Mouse (Mus musculus) activated CD4-positive, CD25-positive, alpha-beta regulatory T cell, adult 4 months (primary cell): ENCODE data around the gene Rabgef1. TPM values are rescaled to one million over a fixed set of nuclear protein-coding genes. Genes with fewer than 3 reads are reported as not detected.

ENCODE experiments used
- ATAC-seq: one replicate; pipeline ENCODE4 v1.8.0; 2017
- polyA plus RNA-seq, 2 experiments: library from polyadenylated mRNA; unstranded; fragments of 100-300 nt; shearing (Covaris generic); gene quantifications; one replicate each; pipeline ENCODE4 v1.2.1; 2017

Gene Rabgef1
- polyA plus RNA-seq, 2 experiments from 2014 or later, result 21.4 to 32.6 TPM

GRCm38 (mm10) chr5:130173012-130173411 lies 1.4 kb downstream of the Rabgef1 start:
- no peak for ATAC-seq

- no peak for ATAC-seq
Measured at GRCm38 (mm10) chr5:130177871-130178270, 6.3 kb downstream of the Rabgef1 start.

DNA sequence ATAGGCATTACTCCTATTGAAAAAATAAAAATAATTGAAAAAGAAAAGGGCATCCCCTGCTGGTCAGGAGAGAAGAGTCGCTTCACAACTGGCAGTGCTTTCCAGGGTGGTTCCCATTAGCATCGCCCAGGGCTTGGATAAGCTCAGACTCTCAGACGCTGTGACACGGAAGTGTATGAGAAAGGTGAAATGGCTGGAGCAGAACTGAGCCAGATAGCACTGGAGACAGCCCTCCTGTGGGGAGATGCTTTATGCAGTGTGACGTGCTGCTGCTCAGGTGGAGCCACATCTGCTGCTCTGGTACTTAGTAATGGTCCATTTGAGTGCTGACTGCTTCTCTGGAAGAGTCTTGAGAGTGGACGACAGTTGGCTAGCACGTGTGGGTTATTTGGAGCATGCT lies 8.8 kb downstream of the Rabgef1 start:
- no peak for ATAC-seq

GRCm38 (mm10) chr5:130181740-130182540 lies 10.3 kb downstream of the Rabgef1 start:
- no peak for ATAC-seq

DNA sequence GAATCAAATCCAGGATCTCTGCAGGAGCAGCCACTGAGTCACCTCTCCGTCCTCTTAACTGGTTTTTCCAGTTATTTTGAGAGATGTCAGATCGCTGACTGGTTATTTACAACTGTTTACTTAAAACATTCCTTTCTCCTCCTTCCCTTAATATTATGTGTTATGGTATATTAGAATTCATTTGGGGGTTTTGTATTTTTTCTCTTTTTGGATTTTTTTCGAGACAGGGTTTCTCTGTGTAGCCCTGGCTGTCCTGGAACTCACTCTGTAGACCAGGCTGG lies 10.9 kb downstream of the Rabgef1 start:
- no peak for ATAC-seq

- ATAC-seq, result no peak
Measured at GRCm38 (mm10) chr5:130184193-130184856, 12.7 kb downstream of the Rabgef1 start.

DNA sequence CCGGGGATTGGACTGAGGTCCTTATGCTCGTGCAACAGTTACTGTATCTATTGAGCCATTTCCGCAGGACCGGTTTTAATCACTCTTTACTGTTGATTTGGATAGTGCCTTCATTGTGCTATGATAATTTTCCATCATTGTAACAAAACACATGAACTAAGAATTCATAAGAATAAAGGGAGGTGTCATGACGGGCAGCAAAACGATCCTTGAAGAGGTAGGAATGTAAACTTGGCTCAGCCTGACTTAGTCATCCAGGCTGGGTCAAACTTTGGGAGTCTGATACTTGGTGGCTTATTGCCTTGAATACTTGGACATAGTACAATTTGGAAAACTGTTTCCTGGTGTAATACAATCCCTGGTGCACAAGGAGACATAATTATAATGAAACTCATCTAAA lies 13.7 kb downstream of the Rabgef1 start:
- ATAC-seq, result no peak

DNA sequence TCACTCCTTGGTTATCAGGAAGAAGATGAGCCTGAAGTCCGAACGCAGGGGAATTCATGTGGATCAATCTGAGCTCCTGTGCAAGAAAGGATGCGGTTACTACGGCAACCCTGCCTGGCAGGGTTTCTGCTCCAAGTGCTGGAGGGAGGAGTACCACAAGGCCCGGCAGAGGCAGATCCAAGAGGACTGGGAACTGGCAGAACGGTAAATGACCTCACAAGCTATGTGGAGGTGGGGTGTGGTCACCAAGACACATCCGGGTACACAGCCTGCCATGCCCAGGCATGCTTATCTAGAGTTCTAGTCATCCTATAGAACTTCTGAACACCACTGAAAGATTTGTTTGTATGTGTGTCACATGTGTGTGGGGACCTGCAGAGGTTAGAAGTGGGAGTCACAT lies 15.8 kb downstream of the Rabgef1 start:
- ATAC-seq, result no peak

DNA sequence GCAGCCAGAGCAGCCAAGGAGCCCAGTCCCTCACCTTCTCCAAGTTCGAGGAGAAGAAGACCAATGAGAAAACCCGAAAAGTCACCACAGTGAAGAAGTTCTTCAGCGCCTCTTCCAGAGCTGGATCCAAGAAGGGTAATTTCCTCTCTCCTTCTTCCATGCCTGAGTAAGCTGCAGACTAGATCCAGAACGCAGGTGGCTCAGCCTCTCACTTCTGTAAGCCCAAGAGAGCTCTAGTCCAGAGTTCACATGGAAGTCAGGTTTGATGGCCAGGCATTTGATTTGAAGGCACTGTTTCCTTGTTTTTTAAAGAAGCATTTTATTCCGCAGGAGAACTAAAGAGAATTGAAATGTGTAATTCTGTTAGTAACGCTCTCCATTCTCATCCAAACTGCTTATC lies 19.3 kb downstream of the Rabgef1 start:
- no peak for ATAC-seq

GRCm38 (mm10) chr5:130191865-130192264 lies 20.3 kb downstream of the Rabgef1 start:
- no peak for ATAC-seq

DNA sequence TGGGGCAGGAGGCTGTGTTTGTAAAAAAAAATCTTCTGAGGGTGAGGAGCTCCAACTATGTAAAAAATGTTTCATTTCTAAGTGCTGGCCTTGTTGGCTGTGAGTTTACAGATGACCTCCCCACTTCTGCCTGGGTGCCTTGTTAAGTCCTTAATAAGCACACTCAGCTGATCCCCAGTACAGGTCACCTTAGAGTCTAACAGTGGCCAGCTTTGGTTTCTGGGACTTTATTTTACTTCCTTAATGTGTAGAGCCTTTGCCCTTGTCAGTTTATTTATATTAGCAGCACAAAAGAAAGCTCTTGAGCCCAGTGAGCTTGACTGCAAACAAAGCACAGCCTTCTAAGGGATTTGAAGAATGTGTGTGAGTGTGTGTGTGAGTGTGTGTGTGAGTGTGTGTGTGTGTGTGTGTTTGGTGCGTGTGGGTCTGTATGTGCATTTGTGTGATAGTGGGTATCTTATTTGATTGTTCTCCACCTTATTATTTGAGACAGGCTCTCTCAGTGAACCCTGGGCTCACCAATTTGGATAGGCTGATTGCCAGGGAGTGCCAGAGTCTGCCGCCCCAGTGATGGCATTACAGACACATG lies 20.9 kb downstream of the Rabgef1 start:
- no peak for ATAC-seq

DNA sequence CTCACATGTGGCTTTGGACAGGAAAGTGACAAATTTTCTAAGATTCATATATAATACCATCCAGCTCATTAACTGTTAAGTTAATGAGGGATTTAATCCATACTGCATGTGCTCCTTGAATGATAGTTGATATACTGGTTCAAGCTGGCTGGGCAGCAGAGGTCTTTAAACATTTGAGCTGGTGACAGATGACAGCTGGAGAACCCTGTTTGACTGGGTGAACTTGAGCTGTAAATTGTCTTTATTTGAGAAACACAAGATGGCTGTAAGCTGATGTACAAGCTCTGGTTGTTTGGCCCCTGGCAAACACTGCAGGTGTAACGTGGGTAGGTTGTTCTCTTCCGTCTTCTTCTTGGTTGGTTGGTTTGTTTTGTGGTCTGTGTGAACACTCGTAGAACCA lies 22.2 kb downstream of the Rabgef1 start:
- ATAC-seq, result no peak

DNA sequence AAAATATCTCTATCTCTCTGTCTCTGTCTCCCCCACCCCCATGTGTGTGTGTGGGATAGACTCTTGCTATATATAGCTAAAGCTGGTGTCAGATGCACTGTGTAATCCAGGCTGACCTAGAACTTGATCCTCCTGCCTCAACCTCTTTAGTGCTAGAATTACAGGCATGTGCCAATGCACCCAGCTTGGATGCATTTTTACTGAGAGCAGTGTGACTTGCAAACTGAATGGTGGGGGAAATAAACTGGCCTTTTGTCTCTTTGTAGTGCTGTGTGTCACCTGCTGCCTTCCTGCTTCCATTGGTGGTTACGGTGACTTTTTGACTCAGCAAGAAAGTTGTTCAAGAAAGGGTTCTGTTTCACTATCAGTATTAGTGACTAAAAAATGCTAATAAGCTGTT lies 24.7 kb downstream of the Rabgef1 start:
- peak; percentile 86 for ATAC-seq

DNA sequence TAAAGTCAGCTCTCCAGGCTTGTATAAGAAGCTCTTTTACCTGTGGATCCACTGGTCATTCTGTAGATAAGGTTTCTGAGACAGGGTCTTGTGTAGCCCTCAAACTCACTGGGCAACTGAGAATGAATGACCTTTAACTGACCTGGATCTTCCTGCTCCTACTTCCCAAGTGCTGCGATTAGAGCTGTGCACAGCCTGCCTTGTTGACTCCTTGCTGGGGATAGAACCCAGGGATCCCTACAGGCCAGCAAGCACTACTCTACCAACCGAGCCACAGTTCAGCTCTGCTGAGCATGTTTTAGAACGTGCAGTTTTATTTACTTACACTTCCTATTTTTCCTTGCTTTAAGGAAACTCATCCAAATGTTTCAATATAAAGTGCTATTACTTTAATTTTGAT lies 25.9 kb downstream of the Rabgef1 start:
- no peak for ATAC-seq

DNA sequence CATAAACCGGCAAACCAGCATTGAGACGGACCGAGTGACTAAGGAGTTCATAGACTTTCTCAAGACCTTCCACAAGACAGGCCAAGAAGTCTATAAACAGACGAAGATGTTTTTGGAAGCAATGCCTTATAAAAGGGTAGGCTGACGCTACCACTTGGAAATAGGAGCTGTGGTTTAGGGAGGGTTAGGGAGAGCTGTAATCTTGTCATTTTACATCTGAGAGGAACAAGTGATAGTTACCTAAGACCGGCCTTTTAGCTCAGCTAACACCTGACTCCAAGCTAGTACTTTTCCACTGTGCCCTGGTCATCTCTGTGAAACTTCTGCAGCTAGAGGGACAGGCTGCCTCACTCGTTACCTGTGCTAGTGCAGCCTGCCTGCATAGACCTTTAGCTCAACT lies 26.4 kb downstream of the Rabgef1 start:
- no peak for ATAC-seq

GRCm38 (mm10) chr5:130200233-130201029 lies 28.8 kb downstream of the Rabgef1 start:
- no peak for ATAC-seq

- ATAC-seq, result peak; percentile 37
Measured at GRCm38 (mm10) chr5:130203948-130204347, 32.4 kb downstream of the Rabgef1 start.

GRCm38 (mm10) chr5:130204560-130204959 lies 33.0 kb downstream of the Rabgef1 start:
- ATAC-seq, result peak; percentile 78

GRCm38 (mm10) chr5:130205441-130206023 lies 33.9 kb downstream of the Rabgef1 start:
- no peak for ATAC-seq

- ATAC-seq, result no peak
Measured at GRCm38 (mm10) chr5:130207299-130207698, 35.7 kb downstream of the Rabgef1 start.

- ATAC-seq, result no peak
Measured at GRCm38 (mm10) chr5:130212956-130213355, 41.4 kb downstream of the Rabgef1 start.

DNA sequence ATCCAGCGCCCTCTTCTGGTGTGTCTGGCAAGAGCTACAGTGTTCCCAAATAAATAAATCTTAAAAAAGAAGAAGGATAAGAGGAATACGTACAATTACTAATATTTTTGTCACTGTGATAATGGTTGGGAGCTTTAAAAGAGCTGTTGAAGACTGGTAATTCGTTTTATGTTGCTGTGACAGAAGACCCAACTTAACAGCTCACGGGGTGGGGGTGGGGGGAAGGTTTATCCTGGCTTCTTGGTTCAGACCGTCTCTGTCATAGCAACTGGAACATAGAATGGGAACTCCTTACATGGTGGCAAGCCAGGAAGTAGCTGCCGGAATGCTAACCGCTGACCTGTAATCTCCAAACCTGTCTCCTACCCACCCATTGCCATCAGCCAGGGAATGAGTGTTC lies 45.2 kb downstream of the Rabgef1 start, which contains the start of gene Tmem248:
Gene Tmem248 (plus strand): TSS at position 301 of the 400 bp plus-strand sequence.
- no peak for ATAC-seq

GRCm38 (mm10) chr5:130217406-130217805 lies 45.8 kb downstream of the Rabgef1 start:
- no peak for ATAC-seq
